Mouse (Mus musculus): ENCODE data around the gene Fam219b. TPM values are rescaled to one million over a fixed set of nuclear protein-coding genes. Genes with fewer than 3 reads are reported as not detected.

Fam219b gene
- polyA plus RNA-seq, 1 experiment from 2014 or later = 13.6 TPM

GRCm38 (mm10) chr9:57522114-57522860 is 15.0 kb upstream of the Fam219b start:
- Histone ChIP-seq H3K4me3 (replicated peaks; ENCODE audit: low read depth, low read length) (peak overlapping the region; percentile 89), H3K27ac (peak overlapping the region; percentile 97), H3K9me3 (replicated peaks; ENCODE audit: low read length) (no peaks in the 10 kb centered on the region), H3K4me2 (ENCODE audit: low read length) (peak overlapping the region; percentile 62), H3K27me3 (ENCODE audit: insufficient read depth, low read length) (no peaks in the 10 kb centered on the region), H3K36me3 (ENCODE audit: insufficient read depth, low read length) (no peaks in the 10 kb centered on the region), H3K9ac (ENCODE audit: low read depth, low read length) (peak overlapping the region; percentile 93), H3K4me1 (replicated peaks; ENCODE audit: insufficient read depth, low read length) (0 out of 2 replicates have a peak, but pooled peaks cover 6% of the 10 kb centered on the region)
- no peak for TF ChIP-seq CTCF (IDR thresholded peaks at IDR 0.05; ENCODE audit: low read depth)
- 30% methylated on average over 7 of the region's 7 CpGs for WGBS
- no peak for DNase-seq (ENCODE audit: low spot score)
- no peak for ATAC-seq (replicated peaks; ENCODE audit: low FRiP score, low read depth)

- no peaks in the 10 kb centered on the region for H3K27me3 ChIP-seq (ENCODE audit: insufficient read depth, low read length)
- no peaks in the 10 kb centered on the region for H3K9me3 ChIP-seq (replicated peaks; ENCODE audit: low read length)
- 0 out of 2 replicates have a peak, but pooled peaks cover 6% of the 10 kb centered on the region for H3K4me1 ChIP-seq (replicated peaks; ENCODE audit: insufficient read depth, low read length)
- peak overlapping the region; percentile 89; the same call in 1 of the 2 replicates for H3K4me3 ChIP-seq (replicated peaks; ENCODE audit: low read depth, low read length)
- H3K27ac ChIP-seq = no peak overlapping the region
- ATAC-seq (replicated peaks; ENCODE audit: low FRiP score, low read depth) (no peak), DNase-seq (ENCODE audit: low spot score) (no peak)
- H3K9ac ChIP-seq (ENCODE audit: low read depth, low read length) = peak overlapping the region; percentile 93; the same call in 1 of the 2 replicates
- H3K36me3 ChIP-seq (ENCODE audit: insufficient read depth, low read length) = no peaks in the 10 kb centered on the region
- H3K4me2 ChIP-seq (ENCODE audit: low read length) = peak overlapping the region; percentile 62
- 74% methylated on average over 4 of the region's 4 CpGs for WGBS
- TF ChIP-seq CTCF (IDR thresholded peaks at IDR 0.05; ENCODE audit: low read depth) = no peak
Observed at GRCm38 (mm10) chr9:57522861-57523246, 14.5 kb upstream of the Fam219b start.

GRCm38 (mm10) chr9:57523754-57524153 is 13.6 kb upstream of the Fam219b start:
- Histone ChIP-seq H3K27me3 (ENCODE audit: insufficient read depth, low read length) (no peaks in the 10 kb centered on the region), H3K36me3 (ENCODE audit: insufficient read depth, low read length) (no peaks in the 10 kb centered on the region), H3K9ac (ENCODE audit: low read depth, low read length) (no peak overlapping the region), H3K4me1 (replicated peaks; ENCODE audit: insufficient read depth, low read length) (0 out of 2 replicates have a peak, but pooled peaks cover 6% of the 10 kb centered on the region), H3K27ac (no peak overlapping the region), H3K4me2 (ENCODE audit: low read length) (no peak overlapping the region), H3K9me3 (replicated peaks; ENCODE audit: low read length) (no peaks in the 10 kb centered on the region), H3K4me3 (replicated peaks; ENCODE audit: low read depth, low read length) (no peak overlapping the region)
- DNase-seq (ENCODE audit: low spot score) (peak; percentile 90), ATAC-seq (replicated peaks; ENCODE audit: low FRiP score, low read depth) (no peak)
- TF ChIP-seq CTCF (IDR thresholded peaks at IDR 0.05; ENCODE audit: low read depth) = peak; percentile 73
- WGBS = 82% methylated on average over 1 of the region's 1 CpGs

GRCm38 (mm10) chr9:57524439-57524838 is 12.9 kb upstream of the Fam219b start:
- DNase-seq (ENCODE audit: low spot score) (no peak), ATAC-seq (replicated peaks; ENCODE audit: low FRiP score, low read depth) (no peak)
- Histone ChIP-seq H3K27ac (no peak overlapping the region), H3K27me3 (ENCODE audit: insufficient read depth, low read length) (no peaks in the 10 kb centered on the region), H3K9me3 (replicated peaks; ENCODE audit: low read length) (no peaks in the 10 kb centered on the region), H3K4me3 (replicated peaks; ENCODE audit: low read depth, low read length) (no peak overlapping the region), H3K36me3 (ENCODE audit: insufficient read depth, low read length) (no peaks in the 10 kb centered on the region), H3K4me2 (ENCODE audit: low read length) (no peak overlapping the region), H3K4me1 (replicated peaks; ENCODE audit: insufficient read depth, low read length) (0 out of 2 replicates have a peak, but pooled peaks cover 6% of the 10 kb centered on the region), H3K9ac (ENCODE audit: low read depth, low read length) (no peak overlapping the region)
- no peak for TF ChIP-seq CTCF (IDR thresholded peaks at IDR 0.05; ENCODE audit: low read depth)

DNA sequence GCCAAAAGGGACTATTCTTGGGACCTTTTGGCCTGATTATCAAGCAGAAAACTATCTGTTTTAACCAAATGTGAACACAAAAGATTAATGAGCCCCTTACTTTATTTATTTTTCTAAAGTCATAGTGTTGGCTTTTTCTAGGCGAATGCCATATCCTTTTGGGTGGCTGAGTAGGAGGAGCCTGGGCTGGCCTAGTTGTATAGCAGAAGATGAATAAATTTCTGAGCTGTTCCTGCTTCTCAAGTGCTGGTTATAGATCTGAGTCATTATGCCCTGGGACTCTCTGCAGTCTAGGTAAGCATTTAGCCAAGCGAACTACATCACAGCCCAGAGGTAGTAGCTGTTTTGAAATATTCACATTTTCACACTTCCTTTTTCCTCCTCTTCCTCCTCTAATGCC is 11.8 kb upstream of the Fam219b start:
- Histone ChIP-seq H3K27me3 (ENCODE audit: insufficient read depth, low read length) (no peaks in the 10 kb centered on the region), H3K9ac (ENCODE audit: low read depth, low read length) (no peak overlapping the region), H3K4me3 (replicated peaks; ENCODE audit: low read depth, low read length) (no peak overlapping the region), H3K9me3 (replicated peaks; ENCODE audit: low read length) (no peaks in the 10 kb centered on the region), H3K36me3 (ENCODE audit: insufficient read depth, low read length) (no peaks in the 10 kb centered on the region), H3K4me2 (ENCODE audit: low read length) (no peak overlapping the region), H3K4me1 (replicated peaks; ENCODE audit: insufficient read depth, low read length) (0 out of 2 replicates have a peak, but pooled peaks cover 6% of the 10 kb centered on the region), H3K27ac (no peak overlapping the region)
- 54% methylated on average over 2 of the region's 2 CpGs for WGBS
- ATAC-seq (replicated peaks; ENCODE audit: low FRiP score, low read depth) (no peak), DNase-seq (ENCODE audit: low spot score) (no peak)
- no peak for TF ChIP-seq CTCF (IDR thresholded peaks at IDR 0.05; ENCODE audit: low read depth)

DNA sequence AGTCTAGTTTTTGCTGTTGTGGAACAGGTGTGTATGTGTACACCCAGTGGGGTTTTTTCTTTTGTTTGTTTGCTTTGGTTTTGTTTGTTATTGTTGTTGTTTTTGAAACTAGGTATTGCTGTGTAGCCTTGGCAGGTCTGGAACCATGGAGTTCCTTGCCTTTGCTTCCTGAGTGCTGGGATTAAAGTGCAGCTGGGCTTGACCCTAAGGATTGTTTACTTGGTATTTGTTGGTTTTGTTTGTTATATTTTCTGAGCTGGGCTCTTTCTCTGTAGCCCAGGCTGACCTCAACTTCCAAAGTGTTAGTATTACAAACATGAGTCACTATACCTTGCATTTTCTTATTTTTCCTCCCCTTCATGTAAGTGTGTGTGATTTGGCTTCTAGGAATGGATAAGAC is 10.9 kb upstream of the Fam219b start:
- H3K27ac ChIP-seq = no peak overlapping the region
- TF ChIP-seq CTCF (IDR thresholded peaks at IDR 0.05; ENCODE audit: low read depth) = no peak
- no peak for DNase-seq (ENCODE audit: low spot score)
- 0 out of 2 replicates have a peak, but pooled peaks cover 6% of the 10 kb centered on the region for H3K4me1 ChIP-seq (replicated peaks; ENCODE audit: insufficient read depth, low read length)
- H3K4me3 ChIP-seq (replicated peaks; ENCODE audit: low read depth, low read length) = no peak overlapping the region
- peaks cover 2% of the 10 kb centered on the region for H3K36me3 ChIP-seq (ENCODE audit: insufficient read depth, low read length)
- no peak overlapping the region for H3K4me2 ChIP-seq (ENCODE audit: low read length)
- no peaks in the 10 kb centered on the region for H3K9me3 ChIP-seq (replicated peaks; ENCODE audit: low read length)
- H3K27me3 ChIP-seq (ENCODE audit: insufficient read depth, low read length) = no peaks in the 10 kb centered on the region
- H3K9ac ChIP-seq (ENCODE audit: low read depth, low read length) = no peak overlapping the region
- ATAC-seq (replicated peaks; ENCODE audit: low FRiP score, low read depth) = no peak
